Mouse (Mus musculus) granulocyte monocyte progenitor cell, adult 5-6 weeks (primary cell): ENCODE measurements at regions not wholly inside any gene's neighbourhood (a gene's known extent, or its start where the extent isn't known, plus 50 kb on each side); places are given as distances from the start of the nearest gene placed in this dataset.
"Not testable (repeated sequence)": the region's sequence is repeated elsewhere in the genome, so short reads cannot be mapped to it uniquely, and the experiment has no call there.

ENCODE experiments used
- ATAC-seq: replicated peaks from 2 replicates; pipeline ENCODE4 v1.8.0; 2016; ENCODE audit warnings: mild to moderate bottlenecking, moderate TSS enrichment, inconsistent platforms; ENCODE audit not compliant: poor library complexity, severe bottlenecking

DNA sequence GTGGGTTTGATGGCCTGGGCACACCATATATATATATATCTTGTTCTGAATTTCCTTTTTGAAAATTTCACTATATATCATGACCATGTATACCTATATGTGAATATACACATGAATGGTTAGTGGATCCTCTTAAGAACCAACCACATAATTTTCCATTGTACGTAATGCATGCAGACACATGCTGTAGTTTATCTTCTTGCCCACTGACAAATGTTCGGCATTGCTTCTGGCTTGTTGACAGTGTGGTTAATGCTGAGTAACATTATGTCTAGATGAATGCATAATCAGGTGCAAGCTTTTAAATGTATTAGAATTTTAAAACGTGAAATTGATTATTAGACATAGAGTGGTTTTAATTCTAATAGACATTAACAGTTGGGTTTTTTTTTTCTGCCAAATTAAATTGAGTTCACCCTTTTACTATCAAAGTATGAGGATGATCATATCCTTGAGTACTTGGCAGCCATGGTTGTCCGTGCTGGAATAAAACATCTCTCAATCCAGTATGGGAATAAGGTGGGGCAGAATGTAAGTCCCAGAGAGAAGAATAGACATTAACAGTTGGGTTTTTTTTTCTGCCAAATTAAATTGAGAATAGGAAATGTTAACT lies 110.3 kb downstream of the A730009L09Rik start:
- ATAC-seq: no peak

DNA sequence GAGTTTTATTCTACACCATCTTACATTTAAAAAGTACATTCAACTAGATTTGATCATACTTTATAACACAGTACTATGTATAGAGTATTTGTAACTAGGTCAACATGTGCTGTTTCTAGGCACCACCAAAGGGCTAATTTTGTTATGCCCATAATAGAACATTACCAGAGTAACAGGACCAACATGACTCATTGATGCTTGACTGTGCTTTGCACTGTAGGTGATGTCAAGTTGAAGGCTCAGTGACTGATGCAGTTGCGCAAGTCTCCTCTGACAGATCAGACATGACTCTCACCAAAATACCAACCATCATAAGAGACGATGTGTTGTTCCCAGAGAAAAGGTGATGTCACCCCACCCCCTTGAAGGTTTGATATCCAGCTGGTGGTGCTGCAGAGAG lies 108.5 kb downstream of the Mrpl39 start:
- ATAC-seq: peak; percentile 33

DNA sequence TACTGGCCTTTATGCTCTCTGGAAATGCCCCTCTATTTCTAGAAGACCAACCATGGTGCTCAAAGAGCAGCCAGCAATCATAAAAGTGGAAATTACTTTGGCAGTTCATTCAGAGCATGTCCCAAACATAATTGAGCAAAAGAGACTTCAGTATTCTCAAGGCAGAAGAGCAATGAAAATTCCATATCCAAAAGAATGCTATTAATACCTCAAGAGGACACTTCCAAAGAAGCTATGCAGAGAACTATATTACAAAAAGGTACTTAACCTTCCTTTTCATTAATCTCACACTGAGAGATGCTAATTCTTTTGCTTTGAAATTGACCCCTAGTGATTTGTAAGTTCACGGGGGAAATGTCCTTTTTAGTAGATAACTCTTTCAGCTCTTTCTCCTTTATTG lies 105.7 kb downstream of the Mrpl39 start:
- no peak for ATAC-seq

DNA sequence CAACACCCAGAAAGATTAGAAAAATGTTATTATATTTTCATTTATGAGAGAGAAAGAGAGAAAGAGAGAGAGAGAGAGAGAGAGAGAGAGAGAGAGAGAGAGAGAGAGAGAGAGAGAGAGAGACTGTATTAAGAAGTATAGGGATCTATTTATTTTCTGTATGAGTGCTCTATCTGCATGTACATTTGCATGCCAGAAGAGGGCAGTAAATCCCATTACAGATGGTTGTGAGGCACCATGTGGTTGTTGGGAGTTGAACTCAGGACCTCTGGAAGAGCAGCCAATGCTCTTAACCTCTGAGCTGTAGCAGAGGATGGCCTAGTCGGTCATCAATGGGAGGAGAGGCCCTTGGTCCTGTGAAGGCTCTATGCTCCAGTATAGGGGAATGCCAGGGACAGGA lies 91.1 kb downstream of the Mrpl39 start:
- not testable (repeated sequence) for ATAC-seq

DNA sequence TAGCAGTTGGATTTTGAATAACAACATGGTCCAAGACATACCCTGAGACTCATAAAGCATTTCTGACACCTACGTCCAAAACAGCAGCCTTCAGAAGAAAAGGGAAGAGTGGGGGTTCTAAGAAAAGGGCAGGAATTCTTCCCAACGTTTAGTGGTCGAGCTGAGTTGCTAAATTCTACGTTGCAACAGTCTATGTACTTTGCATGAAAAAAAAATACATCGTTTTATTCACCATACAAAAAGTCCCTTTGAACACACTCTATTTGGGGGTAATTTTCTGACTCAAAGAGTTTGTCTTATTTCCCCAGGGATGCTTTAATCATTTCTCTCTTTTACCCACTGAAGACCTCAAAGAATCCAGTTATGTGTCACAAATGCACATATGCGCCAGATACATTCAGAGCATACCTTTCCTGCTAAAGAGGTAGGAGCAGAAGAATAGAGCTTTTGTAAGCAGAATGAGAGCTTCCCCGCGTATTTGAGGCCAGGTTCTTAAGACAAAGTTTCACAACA lies 89.3 kb downstream of the Mrpl39 start:
- ATAC-seq: no peak

DNA sequence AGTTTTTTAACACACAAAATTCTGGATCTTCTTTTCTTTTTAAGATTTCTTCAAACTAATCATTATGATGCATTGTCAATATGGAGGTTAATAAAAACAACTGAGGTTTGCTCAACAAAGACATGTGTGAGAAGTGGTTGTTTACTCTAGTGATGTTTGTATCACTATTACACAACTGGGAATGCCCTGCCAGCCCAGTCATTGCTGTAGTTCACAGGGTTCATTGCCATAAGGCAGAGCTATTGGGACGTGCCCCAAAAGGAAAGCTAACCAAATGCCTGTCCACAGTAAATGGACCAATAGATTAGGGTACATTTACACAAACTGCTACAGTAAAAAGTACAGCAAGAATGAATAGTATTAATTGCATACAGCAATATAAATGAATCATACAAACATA lies 84.9 kb downstream of the Mrpl39 start:
- no peak for ATAC-seq

DNA sequence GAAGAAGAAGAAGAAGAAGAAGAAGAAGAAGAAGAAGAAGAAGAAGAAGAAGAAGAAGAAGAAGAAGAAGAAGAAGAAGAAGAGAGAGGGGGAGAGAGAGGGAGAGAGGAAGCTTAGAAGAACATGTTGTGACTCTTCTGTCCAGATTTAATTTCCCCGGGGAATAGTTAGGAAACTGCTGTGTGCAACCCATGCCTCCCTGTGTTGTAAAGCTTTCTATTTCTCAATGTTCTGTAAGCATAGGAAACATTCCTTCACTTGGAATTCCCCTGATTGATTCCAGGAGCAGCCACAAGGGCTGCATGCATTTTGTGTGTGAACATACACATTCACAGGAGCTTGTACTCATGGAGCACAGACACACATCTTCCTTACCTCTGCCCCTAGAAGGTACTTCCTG lies 81.7 kb downstream of the Mrpl39 start:
- ATAC-seq: no peak

DNA sequence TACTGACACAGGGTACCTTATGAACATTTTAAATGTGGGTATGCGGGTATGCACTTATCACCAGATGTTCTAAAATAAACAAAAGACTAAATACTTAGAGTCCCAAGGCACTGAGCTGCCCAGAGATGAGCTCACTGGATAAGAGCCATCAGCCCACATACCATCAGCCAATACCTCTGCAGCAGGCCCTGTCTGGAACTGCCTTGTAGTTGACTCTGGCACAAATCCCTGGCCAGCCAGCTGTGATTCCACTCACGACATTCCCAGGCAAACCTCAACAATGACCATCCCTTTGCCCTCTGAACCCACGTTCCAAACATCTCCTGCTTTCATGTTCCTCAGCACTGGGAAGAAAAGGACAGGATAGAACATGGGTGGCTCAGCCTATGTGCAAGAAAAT lies 73.7 kb downstream of the Mrpl39 start:
- no peak for ATAC-seq

DNA sequence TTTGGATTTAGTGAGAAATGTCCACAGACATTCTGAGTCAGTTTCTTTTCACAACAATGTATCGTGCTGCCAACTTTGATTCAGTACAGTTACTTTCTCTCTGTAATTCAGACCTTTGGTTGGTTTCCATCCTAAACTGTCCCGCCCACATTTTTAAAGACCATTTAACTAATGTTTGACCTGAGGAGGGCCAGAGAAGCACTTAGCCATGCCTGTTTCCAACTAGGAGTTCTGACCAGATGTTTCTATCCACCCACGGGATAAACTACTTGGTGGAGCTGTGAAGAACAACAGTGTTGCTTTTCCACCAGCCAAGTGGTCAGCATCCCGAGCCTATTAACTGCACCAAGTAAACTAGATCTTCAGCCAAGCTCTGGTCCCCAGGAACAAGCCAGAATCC lies 72.0 kb downstream of the Mrpl39 start:
- no peak for ATAC-seq
